Mouse (Mus musculus) gastrocnemius, adult 18-20 months (tissue): ENCODE data around the gene Cdan1. TPM values are rescaled to one million over a fixed set of nuclear protein-coding genes. Genes with fewer than 3 reads are reported as not detected.
"Not testable (repeated sequence)": the region's sequence is repeated elsewhere in the genome, so short reads cannot be mapped to it uniquely, and the experiment has no call there.

Experiments
- DNase-seq: peaks from one replicate; pipeline ENCODE4 v3.0.0; 2021; ENCODE audit warnings: low spot score
- total RNA-seq, 2 experiments: library from RNA; stranded (reverse); gene quantifications; 2 replicates each; pipeline ENCODE4 v1.2.3; 2021

The Cdan1 gene
- total RNA-seq, 2 experiments from 2014 or later, result 4.0 to 5.2 TPM

- DNase-seq, result no peak
Observed at GRCm38 (mm10) chr2:120748041-120748440, 101.9 kb downstream of the Cdan1 start.

- no peak for DNase-seq
Observed at GRCm38 (mm10) chr2:120745496-120745895, 104.4 kb downstream of the Cdan1 start.

GRCm38 (mm10) chr2:120731877-120732530 lies 117.9 kb downstream of the Cdan1 start:
- DNase-seq, result no peak

GRCm38 (mm10) chr2:120731167-120731862 lies 118.6 kb downstream of the Cdan1 start:
- peak; percentile 92 for DNase-seq

GRCm38 (mm10) chr2:120730639-120731166 lies 119.2 kb downstream of the Cdan1 start:
- no peak for DNase-seq

- no peak for DNase-seq
Observed at GRCm38 (mm10) chr2:120729775-120730585, 119.9 kb downstream of the Cdan1 start.

GRCm38 (mm10) chr2:120724176-120724575 lies 125.8 kb downstream of the Cdan1 start:
- DNase-seq, result no peak

GRCm38 (mm10) chr2:120723621-120724020 lies 126.3 kb downstream of the Cdan1 start:
- no peak for DNase-seq

- no peak for DNase-seq
Observed at GRCm38 (mm10) chr2:120722491-120722890, 127.4 kb downstream of the Cdan1 start.

GRCm38 (mm10) chr2:120721911-120722310 lies 128.0 kb downstream of the Cdan1 start:
- DNase-seq, result no peak

GRCm38 (mm10) chr2:120720821-120721220 lies 129.1 kb downstream of the Cdan1 start:
- DNase-seq, result no peak

GRCm38 (mm10) chr2:120718496-120718895 lies 131.4 kb downstream of the Cdan1 start:
- DNase-seq, result no peak

GRCm38 (mm10) chr2:120713441-120713840 lies 136.5 kb downstream of the Cdan1 start:
- no peak for DNase-seq

- no peak for DNase-seq
Observed at GRCm38 (mm10) chr2:120710948-120711347, 139.0 kb downstream of the Cdan1 start.

- DNase-seq, result no peak
Observed at GRCm38 (mm10) chr2:120710154-120710553, 139.8 kb downstream of the Cdan1 start.

- DNase-seq, result no peak
Observed at GRCm38 (mm10) chr2:120707041-120707440, 142.9 kb downstream of the Cdan1 start.

- DNase-seq, result no peak
Observed at GRCm38 (mm10) chr2:120702675-120703074, 147.3 kb downstream of the Cdan1 start.

- DNase-seq, result no peak
Observed at GRCm38 (mm10) chr2:120700379-120700885, 149.5 kb downstream of the Cdan1 start.

- DNase-seq, result no peak
Observed at GRCm38 (mm10) chr2:120697767-120698166, 152.2 kb downstream of the Cdan1 start.

- DNase-seq, result not testable (repeated sequence)
Observed at GRCm38 (mm10) chr2:120681151-120681550, 168.8 kb downstream of the Cdan1 start.

GRCm38 (mm10) chr2:120670253-120670652 lies 179.7 kb downstream of the Cdan1 start:
- DNase-seq, result no peak

- no peak for DNase-seq
Observed at GRCm38 (mm10) chr2:120667446-120667845, 182.5 kb downstream of the Cdan1 start.
